Mouse (Mus musculus): ENCODE data around the gene Ghr. TPM values are rescaled to one million over a fixed set of nuclear protein-coding genes. Genes with fewer than 3 reads are reported as not detected.

Gene Ghr
- polyA plus RNA-seq, 1 experiment from 2014 or later, result 8.8 TPM

GRCm38 (mm10) chr15:3396149-3396548 is 187.1 kb downstream of the Ghr start:
- no peaks in the 10 kb centered on the region for H3K4me1 ChIP-seq (replicated peaks)
- no peak overlapping the region for H3K4me3 ChIP-seq (replicated peaks)
- 87% methylated on average over 2 of the region's 2 CpGs for WGBS
- H3K27ac ChIP-seq, result no peak overlapping the region
- no peaks in the 10 kb centered on the region for H3K9me3 ChIP-seq
- ATAC-seq, result no peak
- no peak overlapping the region for H3K9ac ChIP-seq (replicated peaks)
- H3K36me3 ChIP-seq, result no peaks in the 10 kb centered on the region
- no peaks in the 10 kb centered on the region for H3K27me3 ChIP-seq
- H3K4me2 ChIP-seq (replicated peaks), result no peak overlapping the region

GRCm38 (mm10) chr15:3395700-3396099 is 187.6 kb downstream of the Ghr start:
- WGBS, result 75% methylated on average over 3 of the region's 3 CpGs
- Histone ChIP-seq H3K4me2 (replicated peaks) (no peak overlapping the region), H3K4me3 (replicated peaks) (no peak overlapping the region), H3K36me3 (no peaks in the 10 kb centered on the region), H3K27ac (no peak overlapping the region), H3K9ac (replicated peaks) (no peak overlapping the region), H3K27me3 (no peaks in the 10 kb centered on the region), H3K4me1 (replicated peaks) (no peaks in the 10 kb centered on the region), H3K9me3 (no peaks in the 10 kb centered on the region)
- ATAC-seq, result no peak

- no peak for ATAC-seq
- no peak overlapping the region for H3K4me2 ChIP-seq (replicated peaks)
These were observed 192.6 kb downstream of the Ghr start for GRCm38 (mm10) chr15:3390722-3391121.

GRCm38 (mm10) chr15:3389011-3389410 is 194.3 kb downstream of the Ghr start:
- no peaks in the 10 kb centered on the region for H3K4me1 ChIP-seq (replicated peaks)
- no peak overlapping the region for H3K9ac ChIP-seq (replicated peaks)
- no peak for ATAC-seq
- no peaks in the 10 kb centered on the region for H3K9me3 ChIP-seq
- H3K27me3 ChIP-seq, result no peaks in the 10 kb centered on the region
- no peak overlapping the region for H3K4me2 ChIP-seq (replicated peaks)
- no peak overlapping the region for H3K4me3 ChIP-seq (replicated peaks)
- H3K27ac ChIP-seq, result no peak overlapping the region
- H3K36me3 ChIP-seq, result no peaks in the 10 kb centered on the region

More at GRCm38 (mm10) chr15:3390722-3391121, 192.6 kb downstream of the Ghr start:
- H3K36me3 ChIP-seq, result no peaks in the 10 kb centered on the region
- H3K4me1 ChIP-seq (replicated peaks), result no peaks in the 10 kb centered on the region
- no peak overlapping the region for H3K9ac ChIP-seq (replicated peaks)
- no peaks in the 10 kb centered on the region for H3K9me3 ChIP-seq
- H3K4me3 ChIP-seq (replicated peaks), result no peak overlapping the region
- H3K27ac ChIP-seq, result no peak overlapping the region
- H3K27me3 ChIP-seq, result no peaks in the 10 kb centered on the region

GRCm38 (mm10) chr15:3388485-3388884 is 194.8 kb downstream of the Ghr start:
- H3K4me1 ChIP-seq (replicated peaks), result no peaks in the 10 kb centered on the region
- WGBS, result 82% methylated on average over 2 of the region's 2 CpGs
- no peak overlapping the region for H3K4me2 ChIP-seq (replicated peaks)
- no peak overlapping the region for H3K4me3 ChIP-seq (replicated peaks)
- H3K27me3 ChIP-seq, result no peaks in the 10 kb centered on the region
- H3K9me3 ChIP-seq, result no peaks in the 10 kb centered on the region
- no peak overlapping the region for H3K27ac ChIP-seq
- H3K36me3 ChIP-seq, result no peaks in the 10 kb centered on the region
- no peak for ATAC-seq
- H3K9ac ChIP-seq (replicated peaks), result no peak overlapping the region

- WGBS, result 65% methylated on average over 2 of the region's 2 CpGs
- H3K4me3 ChIP-seq (replicated peaks), result no peak overlapping the region
- H3K27ac ChIP-seq, result no peak overlapping the region
- no peak for ATAC-seq
- H3K9ac ChIP-seq (replicated peaks), result no peak overlapping the region
- no peaks in the 10 kb centered on the region for H3K9me3 ChIP-seq
- H3K27me3 ChIP-seq, result no peaks in the 10 kb centered on the region
- no peaks in the 10 kb centered on the region for H3K4me1 ChIP-seq (replicated peaks)
- no peak overlapping the region for H3K4me2 ChIP-seq (replicated peaks)
- H3K36me3 ChIP-seq, result no peaks in the 10 kb centered on the region
These were observed 199.5 kb downstream of the Ghr start for GRCm38 (mm10) chr15:3383788-3384187.

- Histone ChIP-seq H3K9ac (replicated peaks) (no peak overlapping the region), H3K4me1 (replicated peaks) (no peaks in the 10 kb centered on the region), H3K27ac (no peak overlapping the region), H3K36me3 (no peaks in the 10 kb centered on the region), H3K27me3 (no peaks in the 10 kb centered on the region), H3K9me3 (no peaks in the 10 kb centered on the region), H3K4me3 (replicated peaks) (no peak overlapping the region), H3K4me2 (replicated peaks) (no peak overlapping the region)
- ATAC-seq, result no peak
- 73% methylated on average over 6 of the region's 6 CpGs for WGBS
These were observed 201.9 kb downstream of the Ghr start for GRCm38 (mm10) chr15:3381413-3381812.

- H3K4me3 ChIP-seq (replicated peaks), result no peak overlapping the region
- no peak overlapping the region for H3K9ac ChIP-seq (replicated peaks)
- no peaks in the 10 kb centered on the region for H3K4me1 ChIP-seq (replicated peaks)
- H3K9me3 ChIP-seq, result peaks cover 6% of the 10 kb centered on the region
- H3K4me2 ChIP-seq (replicated peaks), result no peak overlapping the region
- ATAC-seq, result no peak
- no peaks in the 10 kb centered on the region for H3K27me3 ChIP-seq
- WGBS, result 91% methylated on average over 2 of the region's 2 CpGs
- H3K27ac ChIP-seq, result no peak overlapping the region
- H3K36me3 ChIP-seq, result no peaks in the 10 kb centered on the region
These were observed 214.9 kb downstream of the Ghr start for GRCm38 (mm10) chr15:3368261-3368832.

- no peak overlapping the region for H3K27ac ChIP-seq
- H3K4me2 ChIP-seq (replicated peaks), result peak overlapping the region; percentile 25
- H3K4me3 ChIP-seq (replicated peaks), result no peak overlapping the region
- H3K36me3 ChIP-seq, result no peaks in the 10 kb centered on the region
- 54% methylated on average over 4 of the region's 4 CpGs for WGBS
- no peaks in the 10 kb centered on the region for H3K4me1 ChIP-seq (replicated peaks)
- peak; percentile 74 for ATAC-seq
- no peaks in the 10 kb centered on the region for H3K9me3 ChIP-seq
- H3K27me3 ChIP-seq, result no peaks in the 10 kb centered on the region
- no peak overlapping the region for H3K9ac ChIP-seq (replicated peaks)
These were observed 227.1 kb downstream of the Ghr start for GRCm38 (mm10) chr15:3356073-3356766.

GRCm38 (mm10) chr15:3353696-3354095 is 229.6 kb downstream of the Ghr start:
- H3K4me3 ChIP-seq (replicated peaks), result no peak overlapping the region
- WGBS, result 89% methylated on average over 2 of the region's 2 CpGs
- no peak overlapping the region for H3K4me2 ChIP-seq (replicated peaks)
- no peak overlapping the region for H3K9ac ChIP-seq (replicated peaks)
- no peak for ATAC-seq
- H3K27me3 ChIP-seq, result no peaks in the 10 kb centered on the region
- no peak overlapping the region for H3K27ac ChIP-seq
- H3K9me3 ChIP-seq, result no peaks in the 10 kb centered on the region
- peaks cover 9% of the 10 kb centered on the region for H3K4me1 ChIP-seq (replicated peaks)
- H3K36me3 ChIP-seq, result no peaks in the 10 kb centered on the region

GRCm38 (mm10) chr15:3349306-3350064 is 233.8 kb downstream of the Ghr start:
- no peak overlapping the region for H3K4me2 ChIP-seq (replicated peaks)
- H3K9ac ChIP-seq (replicated peaks), result no peak overlapping the region
- H3K36me3 ChIP-seq, result no peaks in the 10 kb centered on the region
- H3K4me1 ChIP-seq (replicated peaks), result peaks cover 9% of the 10 kb centered on the region
- no peaks in the 10 kb centered on the region for H3K9me3 ChIP-seq
- WGBS, result 23% methylated on average over 6 of the region's 6 CpGs
- H3K27ac ChIP-seq, result no peak overlapping the region
- H3K4me3 ChIP-seq (replicated peaks), result no peak overlapping the region
- peak; percentile 58; the same call in 1 of the 2 replicates for ATAC-seq
- no peaks in the 10 kb centered on the region for H3K27me3 ChIP-seq

- Histone ChIP-seq H3K27ac (no peak overlapping the region), H3K27me3 (no peaks in the 10 kb centered on the region), H3K9me3 (no peaks in the 10 kb centered on the region), H3K4me2 (replicated peaks) (no peak overlapping the region), H3K4me3 (replicated peaks) (no peak overlapping the region), H3K4me1 (replicated peaks) (peaks cover 9% of the 10 kb centered on the region), H3K36me3 (no peaks in the 10 kb centered on the region), H3K9ac (replicated peaks) (no peak overlapping the region)
- 82% methylated on average over 3 of the region's 3 CpGs for WGBS
- no peak for ATAC-seq
These were observed 236.6 kb downstream of the Ghr start for GRCm38 (mm10) chr15:3346682-3347081.

All from midbrain, embryonic 13.5 days (tissue).